Mouse (Mus musculus): ENCODE data around the gene Utp4. TPM values are rescaled to one million over a fixed set of nuclear protein-coding genes. Genes with fewer than 3 reads are reported as not detected.

Utp4 gene
- polyA plus RNA-seq, 1 experiment from 2014 or later = 42.7 TPM

- no peaks in the 10 kb centered on the region for H3K9me3 ChIP-seq (ENCODE audit: control insufficient read depth, low read length)
- H3K36me3 ChIP-seq (ENCODE audit: control insufficient read depth, insufficient read depth, low read length) = 0 out of 2 replicates have a peak, but pooled peaks cover 6% of the 10 kb centered on the region
- H3K27ac ChIP-seq (ENCODE audit: low read depth, low read length) = peak overlapping the region; percentile 93
- peak overlapping the region; percentile 93 for H3K4me3 ChIP-seq (ENCODE audit: low read depth, low read length)
- H3K4me1 ChIP-seq (ENCODE audit: control insufficient read depth, insufficient read depth, low read length) = peaks cover 10% of the 10 kb centered on the region
- no peak for ATAC-seq (ENCODE audit: low read depth)
- H3K4me2 ChIP-seq (ENCODE audit: low read depth, low read length) = peak overlapping the region; percentile 75
- peak overlapping the region; percentile 94 for H3K9ac ChIP-seq (replicated peaks; ENCODE audit: low read depth, low read length)
- under 1% methylated on average over 15 of the region's 15 CpGs for WGBS
- H3K27me3 ChIP-seq (ENCODE audit: control insufficient read depth, insufficient read depth, low read length) = no peaks in the 10 kb centered on the region
Observed at GRCm38 (mm10) chr8:106892210-106892805, 1.1 kb upstream of the Utp4 start.

GRCm38 (mm10) chr8:106892806-106893451 lies 507 bp upstream of the Utp4 start:
- Histone ChIP-seq H3K9ac (replicated peaks; ENCODE audit: low read depth, low read length) (peak overlapping the region; percentile 94), H3K27me3 (ENCODE audit: control insufficient read depth, insufficient read depth, low read length) (no peaks in the 10 kb centered on the region), H3K4me2 (ENCODE audit: low read depth, low read length) (peak overlapping the region; percentile 75), H3K4me1 (ENCODE audit: control insufficient read depth, insufficient read depth, low read length) (peaks cover 10% of the 10 kb centered on the region), H3K9me3 (ENCODE audit: control insufficient read depth, low read length) (no peaks in the 10 kb centered on the region), H3K27ac (ENCODE audit: low read depth, low read length) (peak overlapping the region; percentile 93), H3K36me3 (ENCODE audit: control insufficient read depth, insufficient read depth, low read length) (peaks cover 6% of the 10 kb centered on the region; the same call in 1 of the 2 replicates), H3K4me3 (ENCODE audit: low read depth, low read length) (peak overlapping the region; percentile 93)
- peak; percentile 81 for ATAC-seq (ENCODE audit: low read depth)
- WGBS = 1% methylated on average over 40 of the region's 57 CpGs

DNA sequence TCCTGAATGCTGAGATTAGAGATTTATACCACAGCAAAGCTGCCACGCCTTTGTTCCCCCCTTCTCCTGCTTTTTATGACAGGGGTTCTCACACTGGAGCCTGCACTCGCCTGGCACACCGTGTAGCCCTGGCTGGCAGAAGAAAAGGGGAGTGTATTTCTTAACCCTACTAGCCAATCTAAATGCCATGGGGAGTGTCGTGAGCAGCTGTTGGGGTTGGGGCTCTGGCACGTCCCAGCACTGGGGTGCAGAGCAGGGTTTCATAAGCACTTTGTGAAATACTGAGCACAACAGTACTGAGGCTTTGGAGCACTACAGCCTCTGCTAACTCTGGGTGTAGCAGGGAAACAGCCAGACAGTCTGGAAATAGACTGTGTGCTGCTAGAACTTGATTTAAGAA lies 6.0 kb downstream of the Utp4 start:
- no peak overlapping the region for H3K27ac ChIP-seq (ENCODE audit: low read depth, low read length)
- H3K4me1 ChIP-seq (ENCODE audit: control insufficient read depth, insufficient read depth, low read length) = peaks cover under 1% of the 10 kb centered on the region; the same call in 1 of the 2 replicates
- no peak overlapping the region for H3K9ac ChIP-seq (replicated peaks; ENCODE audit: low read depth, low read length)
- H3K4me2 ChIP-seq (ENCODE audit: low read depth, low read length) = no peak overlapping the region
- H3K36me3 ChIP-seq (ENCODE audit: control insufficient read depth, insufficient read depth, low read length) = peaks cover 42% of the 10 kb centered on the region
- H3K9me3 ChIP-seq (ENCODE audit: control insufficient read depth, low read length) = no peaks in the 10 kb centered on the region
- 86% methylated on average over 5 of the region's 5 CpGs for WGBS
- H3K27me3 ChIP-seq (ENCODE audit: control insufficient read depth, insufficient read depth, low read length) = no peaks in the 10 kb centered on the region
- H3K4me3 ChIP-seq (ENCODE audit: low read depth, low read length) = no peak overlapping the region
- ATAC-seq (ENCODE audit: low read depth) = no peak

DNA sequence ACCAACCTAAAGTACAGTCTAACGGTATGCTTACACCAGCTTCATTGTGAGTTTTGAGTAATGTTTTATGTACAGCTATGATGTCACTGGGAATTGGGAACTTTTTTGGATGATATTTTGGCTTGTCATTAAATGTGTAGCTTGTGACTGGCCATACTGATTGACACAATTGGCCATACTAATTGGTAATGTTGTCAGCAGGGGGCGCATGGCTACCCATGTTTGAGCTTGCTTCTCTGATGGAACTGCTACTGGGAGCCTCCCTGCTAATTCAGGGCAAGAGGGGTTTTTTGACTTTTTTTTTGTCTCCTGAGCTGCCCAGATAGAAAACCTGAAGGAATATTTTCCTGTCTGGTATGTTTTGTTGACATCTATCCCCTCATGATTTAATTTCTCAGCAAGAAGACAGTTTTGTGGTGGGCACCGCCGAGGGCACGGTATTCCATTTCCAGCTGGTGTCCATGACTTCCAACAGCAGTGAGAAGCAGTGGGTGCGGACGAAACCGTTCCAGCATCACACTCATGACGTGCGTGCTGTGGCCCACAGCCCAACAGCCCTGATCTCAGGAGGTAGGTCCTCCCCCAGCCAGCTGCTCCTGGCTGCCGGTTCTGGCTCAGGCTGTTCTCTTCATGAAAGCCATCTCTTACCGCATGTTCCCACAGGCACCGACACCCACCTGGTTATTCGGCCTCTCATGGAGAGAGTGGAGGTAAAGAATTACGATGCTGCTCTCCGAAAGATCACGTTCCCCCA lies 12.5 kb downstream of the Utp4 start:
- Histone ChIP-seq H3K9me3 (ENCODE audit: control insufficient read depth, low read length) (no peaks in the 10 kb centered on the region), H3K27me3 (ENCODE audit: control insufficient read depth, insufficient read depth, low read length) (no peaks in the 10 kb centered on the region), H3K27ac (ENCODE audit: low read depth, low read length) (no peak overlapping the region), H3K4me2 (ENCODE audit: low read depth, low read length) (no peak overlapping the region), H3K4me1 (ENCODE audit: control insufficient read depth, insufficient read depth, low read length) (no peaks in the 10 kb centered on the region), H3K4me3 (ENCODE audit: low read depth, low read length) (no peak overlapping the region), H3K36me3 (ENCODE audit: control insufficient read depth, insufficient read depth, low read length) (peaks cover 43% of the 10 kb centered on the region), H3K9ac (replicated peaks; ENCODE audit: low read depth, low read length) (no peak overlapping the region)
- 95% methylated on average over 17 of the region's 17 CpGs for WGBS
- ATAC-seq (ENCODE audit: low read depth) = no peak

DNA sequence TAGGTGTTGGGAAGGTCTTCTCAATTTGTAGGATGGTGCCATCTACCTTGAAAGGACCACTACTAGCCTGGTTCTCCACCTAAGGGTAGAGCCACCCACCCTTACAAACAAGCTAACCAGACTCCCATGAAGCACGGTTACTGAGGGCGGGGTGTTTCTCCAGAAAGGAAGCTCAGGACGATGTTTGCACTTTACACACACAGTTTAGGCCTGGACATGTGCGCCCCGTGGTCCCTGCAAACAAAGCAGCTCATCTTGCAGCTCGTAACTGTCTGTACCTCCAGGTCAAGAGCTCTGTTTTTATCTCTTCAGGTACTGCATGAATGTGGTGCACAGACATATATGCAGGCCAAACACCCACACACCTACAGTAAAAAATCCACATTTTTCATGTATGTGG lies 13.2 kb downstream of the Utp4 start:
- no peak overlapping the region for H3K4me3 ChIP-seq (ENCODE audit: low read depth, low read length)
- ATAC-seq (ENCODE audit: low read depth) = no peak
- peaks cover 41% of the 10 kb centered on the region for H3K36me3 ChIP-seq (ENCODE audit: control insufficient read depth, insufficient read depth, low read length)
- no peak overlapping the region for H3K27ac ChIP-seq (ENCODE audit: low read depth, low read length)
- no peak overlapping the region for H3K4me2 ChIP-seq (ENCODE audit: low read depth, low read length)
- H3K27me3 ChIP-seq (ENCODE audit: control insufficient read depth, insufficient read depth, low read length) = no peaks in the 10 kb centered on the region
- H3K9me3 ChIP-seq (ENCODE audit: control insufficient read depth, low read length) = no peaks in the 10 kb centered on the region
- no peaks in the 10 kb centered on the region for H3K4me1 ChIP-seq (ENCODE audit: control insufficient read depth, insufficient read depth, low read length)
- H3K9ac ChIP-seq (replicated peaks; ENCODE audit: low read depth, low read length) = no peak overlapping the region
- WGBS = 96% methylated on average over 6 of the region's 6 CpGs

DNA sequence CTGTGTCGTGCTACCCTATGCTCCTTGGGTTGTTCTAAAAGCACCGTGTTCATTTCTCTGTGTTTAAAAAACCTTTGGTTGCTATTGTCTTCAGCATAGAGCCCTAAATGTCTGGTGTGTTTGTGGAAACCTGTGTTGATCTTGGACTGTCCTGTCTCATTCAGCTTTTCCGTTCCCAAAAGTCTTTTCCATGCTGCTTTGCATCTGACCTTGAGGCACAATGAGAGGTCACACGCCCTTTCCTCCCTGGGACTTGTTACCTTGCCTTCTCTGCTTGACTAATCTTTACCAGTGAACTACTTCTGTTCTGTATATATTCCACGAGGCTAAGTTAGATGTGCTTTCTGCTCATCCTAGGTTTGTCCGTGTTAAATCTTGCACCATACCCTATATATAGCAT lies 14.0 kb downstream of the Utp4 start:
- Histone ChIP-seq H3K4me2 (ENCODE audit: low read depth, low read length) (no peak overlapping the region), H3K9ac (replicated peaks; ENCODE audit: low read depth, low read length) (no peak overlapping the region), H3K27ac (ENCODE audit: low read depth, low read length) (no peak overlapping the region), H3K9me3 (ENCODE audit: control insufficient read depth, low read length) (no peaks in the 10 kb centered on the region), H3K4me3 (ENCODE audit: low read depth, low read length) (no peak overlapping the region), H3K27me3 (ENCODE audit: control insufficient read depth, insufficient read depth, low read length) (no peaks in the 10 kb centered on the region), H3K36me3 (ENCODE audit: control insufficient read depth, insufficient read depth, low read length) (peaks cover 40% of the 10 kb centered on the region), H3K4me1 (ENCODE audit: control insufficient read depth, insufficient read depth, low read length) (no peaks in the 10 kb centered on the region)
- 91% methylated on average over 6 of the region's 6 CpGs for WGBS
- no peak for ATAC-seq (ENCODE audit: low read depth)

GRCm38 (mm10) chr8:106908291-106908690 lies 14.9 kb downstream of the Utp4 start:
- no peaks in the 10 kb centered on the region for H3K4me1 ChIP-seq (ENCODE audit: control insufficient read depth, insufficient read depth, low read length)
- H3K27ac ChIP-seq (ENCODE audit: low read depth, low read length) = no peak overlapping the region
- ATAC-seq (ENCODE audit: low read depth) = no peak
- H3K36me3 ChIP-seq (ENCODE audit: control insufficient read depth, insufficient read depth, low read length) = peaks cover 40% of the 10 kb centered on the region
- no peak overlapping the region for H3K4me2 ChIP-seq (ENCODE audit: low read depth, low read length)
- no peak overlapping the region for H3K4me3 ChIP-seq (ENCODE audit: low read depth, low read length)
- 90% methylated on average over 7 of the region's 7 CpGs for WGBS
- H3K9ac ChIP-seq (replicated peaks; ENCODE audit: low read depth, low read length) = no peak overlapping the region
- no peaks in the 10 kb centered on the region for H3K9me3 ChIP-seq (ENCODE audit: control insufficient read depth, low read length)
- no peaks in the 10 kb centered on the region for H3K27me3 ChIP-seq (ENCODE audit: control insufficient read depth, insufficient read depth, low read length)

DNA sequence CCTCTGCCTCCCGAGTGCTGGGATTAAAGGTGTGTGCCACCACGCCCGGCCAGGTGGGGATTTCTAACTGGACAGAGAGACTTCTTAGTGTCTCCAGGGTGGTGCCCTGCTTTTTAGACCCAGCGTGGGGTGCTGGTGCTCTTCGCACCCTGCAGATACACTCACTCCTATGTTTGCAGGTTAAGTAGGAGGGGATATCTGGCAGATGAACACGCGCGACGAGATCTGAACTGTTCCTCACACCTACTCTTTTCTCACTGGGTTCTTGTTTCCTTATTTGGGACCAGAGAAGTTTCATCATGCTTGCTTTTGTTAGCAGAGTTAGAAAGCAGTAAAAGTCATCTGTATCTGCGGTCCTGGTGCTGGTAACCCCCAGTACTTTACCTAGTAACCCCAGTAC lies 20.2 kb downstream of the Utp4 start:
- Histone ChIP-seq H3K27ac (ENCODE audit: low read depth, low read length) (no peak overlapping the region), H3K4me2 (ENCODE audit: low read depth, low read length) (no peak overlapping the region), H3K27me3 (ENCODE audit: control insufficient read depth, insufficient read depth, low read length) (no peaks in the 10 kb centered on the region), H3K4me3 (ENCODE audit: low read depth, low read length) (no peak overlapping the region), H3K4me1 (ENCODE audit: control insufficient read depth, insufficient read depth, low read length) (no peaks in the 10 kb centered on the region), H3K9ac (replicated peaks; ENCODE audit: low read depth, low read length) (no peak overlapping the region), H3K36me3 (ENCODE audit: control insufficient read depth, insufficient read depth, low read length) (peaks cover 57% of the 10 kb centered on the region), H3K9me3 (ENCODE audit: control insufficient read depth, low read length) (no peaks in the 10 kb centered on the region)
- WGBS = 97% methylated on average over 10 of the region's 10 CpGs
- ATAC-seq (ENCODE audit: low read depth) = no peak

Measured in neural tube, embryonic 14.5 days (tissue).